ENCODE assay signal across 24 mouse cellular contexts in genomic region chr10:117423025-117424002, GRCm38 (mm10). TPM values are rescaled to one million over a fixed set of nuclear protein-coding genes. Genes with fewer than 3 reads are reported as not detected.
A peak's percentile ranks its signal among the peaks of the same experiment; 100 is the strongest.
DNase-seq lines count a peak whose midpoint lies in the region; ATAC-seq lines count a peak whose summit lies in the region.
"Had no signal": no experiment of that assay in that cellular context is flagged by ENCODE, and none has a peak within 500 bp of the region (broad histone marks: within the 10 kb centered on the region; RNA-seq: fewer than 3 reads in every experiment).

No protein-coding gene starts in this region.

- H3K4me3 ChIP-seq in heart, embryonic 10.5 days: no peak overlapping the region
- H3K4me3 ChIP-seq in liver, embryonic 12.5 days: no peak overlapping the region
- H3K4me3 ChIP-seq: embryonic facial prominence, embryonic 13.5 days; embryonic facial prominence, embryonic 15.5 days; erythroblast, embryonic 14.5 days; forebrain, embryonic 10.5 days; forebrain, embryonic 12.5 days had no signal

- H3K36me3 ChIP-seq in heart, embryonic 10.5 days: no peaks in the 10 kb centered on the region
- H3K36me3 ChIP-seq in liver, embryonic 12.5 days: no peaks in the 10 kb centered on the region
- H3K36me3 ChIP-seq: embryonic facial prominence, embryonic 13.5 days; embryonic facial prominence, embryonic 15.5 days; forebrain, embryonic 10.5 days; forebrain, embryonic 12.5 days had no signal

- H3K4me2 ChIP-seq in liver, embryonic 12.5 days: peak overlapping the region; percentile 11; the same call in 1 of the 2 replicates
- H3K4me2 ChIP-seq: embryonic facial prominence, embryonic 13.5 days; embryonic facial prominence, embryonic 15.5 days; forebrain, embryonic 12.5 days had no signal

- H3K27ac ChIP-seq in heart, embryonic 10.5 days: no peak overlapping the region
- H3K27ac ChIP-seq in liver, embryonic 12.5 days: no peak overlapping the region
- H3K27ac ChIP-seq: embryonic facial prominence, embryonic 13.5 days; embryonic facial prominence, embryonic 15.5 days; forebrain, embryonic 10.5 days; forebrain, embryonic 12.5 days had no signal

- H3K9ac ChIP-seq in liver, embryonic 12.5 days: no peak overlapping the region
- H3K9ac ChIP-seq: embryonic facial prominence, embryonic 13.5 days; embryonic facial prominence, embryonic 15.5 days; forebrain, embryonic 12.5 days had no signal

- H3K9me3 ChIP-seq in heart, embryonic 10.5 days: no peaks in the 10 kb centered on the region
- no peaks in the 10 kb centered on the region for H3K9me3 ChIP-seq in liver, embryonic 12.5 days (replicated peaks)
- H3K9me3 ChIP-seq: embryonic facial prominence, embryonic 13.5 days; embryonic facial prominence, embryonic 15.5 days; forebrain, embryonic 10.5 days; forebrain, embryonic 12.5 days had no signal

- ATAC-seq in liver, embryonic 12.5 days: no peak
- no peak for ATAC-seq in megakaryocyte, adult 5-6 weeks (ENCODE audit: poor library complexity, severe bottlenecking)
- ATAC-seq: CD4-positive, CD25-positive, alpha-beta regulatory T cell, adult 4 months; forebrain, embryonic 14.5 days; forebrain, embryonic 16.5 days had no signal

- WGBS in heart, embryonic 10.5 days: 81% methylated on average over 17 of the region's 17 CpGs
- 73% methylated on average over 17 of the region's 17 CpGs for WGBS in liver, embryonic 12.5 days (ENCODE audit: insufficient replicate concordance)

- peaks cover 14% of the 10 kb centered on the region for H3K4me1 ChIP-seq in heart, embryonic 10.5 days
- H3K4me1 ChIP-seq in liver, embryonic 12.5 days: peaks cover 22% of the 10 kb centered on the region

- peaks cover 6% of the 10 kb centered on the region; the same call in 1 of the 2 replicates for H3K27me3 ChIP-seq in heart, embryonic 10.5 days (ENCODE audit: insufficient read depth, poor library complexity, severe bottlenecking)
- H3K27me3 ChIP-seq in liver, embryonic 12.5 days (replicated peaks): no peaks in the 10 kb centered on the region
- H3K27me3 ChIP-seq: CH12.LX; embryonic facial prominence, embryonic 15.5 days had no signal

- DNase-seq in heart, adult 11 months: peak; percentile 55
- no peak for DNase-seq in heart, embryonic 10.5 days (ENCODE audit: low spot score)
- DNase-seq in liver (no peak), 3T3-L1 (ENCODE audit: low read depth, low spot score) (peak; percentile 93), adipocyte (ENCODE audit: low spot score) (peak; percentile 94)
- DNase-seq: adrenal gland, adult 8-10 months; adrenal gland, postnatal 14 days; adrenal gland, postnatal 36 days; cerebellum, adult 11-12 months; cerebellum, adult 2 months; cerebellum, adult 9-10 months; cerebellum, postnatal 10 days; cerebellum, postnatal 25 days had no signal

RNA-seq across cellular contexts. Expression of gene Cpsf6, which starts 43.5 kb away (rescaled TPM):
- 128 and 138 TPM in 2 replicates for polyA plus RNA-seq in heart, embryonic 10.5 days (2016; fragmentation: Nextera tagmentation; extraction: Ambion mirVana)
- 92.5 and 96.8 TPM in 2 replicates for polyA plus RNA-seq in liver, embryonic 12.5 days (2016; fragmentation: Nextera tagmentation; extraction: Ambion mirVana)
- 70.3 and 88.4 TPM in 2 replicates for total RNA-seq in megakaryocyte, adult 5-6 weeks (2015)
- total RNA-seq in megakaryocyte, adult 5-6 weeks (2017): 87.7 and 103 TPM in 2 replicates

Comparison
In these comparisons a context has a peak if more than half of its experiments do, and no peak if none do; other contexts are left out.
1. DNase-seq: peak in heart, adult 11 months (single experiment), 3T3-L1 (single experiment) and adipocyte (single experiment); none in heart, embryonic 10.5 days (single experiment) and liver (single experiment).